Mouse (Mus musculus) cerebellum, adult (tissue): ENCODE results near the gene Tle2.

Source experiments
- ATAC-seq: cut with Nextera tagmentation; 2 replicates; pipeline ENCODE4 v1.9.2; 2017; ENCODE audit warnings: mild to moderate bottlenecking, moderate library complexity, mixed read lengths; ENCODE audit not compliant: insufficient number of reproducible peaks, low FRiP score, low TSS enrichment

Gene Tle2

GRCm38 (mm10) chr10:81602741-81603151 is 28.4 kb downstream of the Tle2 start:
- no peak for ATAC-seq

- ATAC-seq, result peak; percentile 2; the same call in 1 of the 2 replicates
These were observed 29.9 kb downstream of the Tle2 start for GRCm38 (mm10) chr10:81604019-81604967.

- ATAC-seq, result peak; percentile 7; the same call in 1 of the 2 replicates
These were observed 30.8 kb downstream of the Tle2 start for GRCm38 (mm10) chr10:81604968-81605665.

- no peak for ATAC-seq
These were observed 31.3 kb downstream of the Tle2 start for GRCm38 (mm10) chr10:81605666-81605973.

GRCm38 (mm10) chr10:81605974-81606751 is 31.8 kb downstream of the Tle2 start, which contains the start of gene BC025920:
BC025920 (plus strand) TSS chr10:81606270.
- ATAC-seq, result peak; percentile 90

- ATAC-seq, result no peak
These were observed 33.9 kb downstream of the Tle2 start for GRCm38 (mm10) chr10:81608308-81608707.

- no peak for ATAC-seq
These were observed 38.4 kb downstream of the Tle2 start for GRCm38 (mm10) chr10:81612779-81613178.

GRCm38 (mm10) chr10:81615486-81615885 is 41.1 kb downstream of the Tle2 start:
- ATAC-seq, result no peak

- ATAC-seq, result no peak
These were observed 45.6 kb downstream of the Tle2 start for GRCm38 (mm10) chr10:81619976-81620375.

GRCm38 (mm10) chr10:81620786-81621185 is 46.4 kb downstream of the Tle2 start:
- ATAC-seq, result no peak

GRCm38 (mm10) chr10:81623441-81623840 is 49.1 kb downstream of the Tle2 start:
- no peak for ATAC-seq

- ATAC-seq, result no peak
These were observed 52.0 kb downstream of the Tle2 start for GRCm38 (mm10) chr10:81626101-81626993.

- peak; percentile 89 for ATAC-seq
These were observed 52.9 kb downstream of the Tle2 start, which contains the start of gene Sirt6 for GRCm38 (mm10) chr10:81626994-81627835. Sirt6 (minus strand) TSS chr10:81627797.

- ATAC-seq, result no peak
These were observed 53.5 kb downstream of the Tle2 start for GRCm38 (mm10) chr10:81627836-81628220.

- ATAC-seq, result no peak
These were observed 54.0 kb downstream of the Tle2 start, which contains the start of gene Ankrd24 for GRCm38 (mm10) chr10:81628390-81628789. Ankrd24 (plus strand) TSS chr10:81628540.

GRCm38 (mm10) chr10:81633253-81634099 is 59.1 kb downstream of the Tle2 start:
- ATAC-seq, result peak; percentile 57

- ATAC-seq, result no peak
These were observed 62.0 kb downstream of the Tle2 start for GRCm38 (mm10) chr10:81636338-81636737.

GRCm38 (mm10) chr10:81638101-81638500 is 63.7 kb downstream of the Tle2 start:
- ATAC-seq, result no peak
